Mouse (Mus musculus) adrenal gland, postnatal 14 days (tissue): ENCODE measurements around the gene Apeh. TPM values are rescaled to one million over a fixed set of nuclear protein-coding genes. Genes with fewer than 3 reads are reported as not detected.

Experiments used
- DNase-seq: peaks from one replicate; pipeline ENCODE4 v3.0.0; 2021; ENCODE audit warnings: mixed read lengths
- microRNA-seq, 2 experiments: library from miRNA; unstranded; fragments of <30 nt; microRNA quantifications; one replicate each; pipeline ENCODE4 v1.2.0; 2021
- total RNA-seq: library from RNA; stranded (reverse); gene quantifications from 2 replicates; pipeline ENCODE4 v1.2.3, GENCODE M21; 2021

The Apeh gene
- total RNA-seq, 1 experiment from 2014 or later, result 76.2 TPM

DNA sequence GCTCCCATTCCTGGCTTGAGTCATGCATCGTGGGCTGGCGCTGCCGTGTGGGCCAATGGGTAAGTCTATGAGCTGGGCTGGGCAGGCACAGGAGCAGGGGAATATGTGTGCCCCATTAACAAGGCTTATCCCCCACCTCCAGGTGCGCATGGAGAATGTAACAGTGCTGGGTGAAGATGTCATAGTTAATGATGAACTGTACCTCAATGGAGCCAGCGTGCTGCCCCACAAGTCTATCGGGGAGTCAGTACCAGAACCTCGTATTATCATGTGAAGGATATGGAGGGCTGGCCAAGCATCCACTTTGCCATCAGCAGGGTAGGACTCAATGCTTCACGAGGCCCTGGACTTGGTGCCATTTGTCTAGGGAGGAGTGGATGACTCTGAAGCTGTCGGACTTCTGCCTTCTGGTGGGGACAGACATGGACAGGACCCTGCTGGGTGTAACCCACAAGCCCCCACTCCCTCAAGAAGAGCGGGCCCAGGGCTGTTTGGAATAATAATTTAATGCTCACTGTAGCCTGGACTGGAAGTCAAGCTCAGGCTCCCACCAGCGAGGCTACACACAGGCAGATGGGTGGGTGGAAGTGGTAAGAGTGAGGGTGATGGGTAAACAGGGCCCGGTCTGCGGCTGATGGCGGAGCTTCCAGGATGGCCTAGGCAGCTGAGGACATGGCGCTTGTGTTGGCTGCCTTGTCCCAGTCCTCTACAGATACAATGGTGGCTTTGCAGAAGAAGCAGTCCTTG lies 43.0 kb downstream of the Apeh start:
- DNase-seq, result peak; percentile 5

DNA sequence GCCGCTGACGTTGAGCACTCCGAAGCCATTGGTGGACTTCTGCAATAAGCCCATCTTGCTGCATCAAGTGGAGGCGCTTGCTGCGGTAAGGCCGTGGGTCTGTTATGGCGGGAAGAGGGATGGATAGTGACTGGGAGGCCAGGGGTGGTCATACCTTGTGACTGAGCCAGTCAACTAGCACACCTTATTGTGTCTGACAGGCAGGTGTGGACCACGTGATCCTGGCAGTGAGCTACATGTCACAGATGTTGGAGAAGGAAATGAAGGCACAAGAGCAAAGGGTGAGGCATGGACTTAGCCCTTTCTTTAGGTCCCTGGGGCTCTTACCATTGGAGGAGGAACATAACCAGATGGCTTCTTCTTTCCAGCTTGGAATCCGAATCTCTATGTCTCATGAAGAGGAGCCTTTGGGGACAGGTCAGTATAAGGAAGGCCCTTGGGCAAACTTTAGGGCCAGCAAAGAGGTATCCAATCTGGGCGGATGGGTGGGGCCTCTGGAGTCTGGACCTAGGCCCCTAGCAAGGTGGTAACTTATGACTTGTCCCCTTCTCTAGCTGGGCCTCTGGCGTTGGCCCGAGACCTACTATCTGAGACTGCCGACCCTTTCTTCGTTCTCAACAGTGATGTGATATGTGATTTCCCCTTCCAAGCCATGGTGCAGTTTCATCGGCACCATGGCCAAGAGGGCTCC lies 44.7 kb downstream of the Apeh start:
- peak; percentile 3 for DNase-seq

DNA sequence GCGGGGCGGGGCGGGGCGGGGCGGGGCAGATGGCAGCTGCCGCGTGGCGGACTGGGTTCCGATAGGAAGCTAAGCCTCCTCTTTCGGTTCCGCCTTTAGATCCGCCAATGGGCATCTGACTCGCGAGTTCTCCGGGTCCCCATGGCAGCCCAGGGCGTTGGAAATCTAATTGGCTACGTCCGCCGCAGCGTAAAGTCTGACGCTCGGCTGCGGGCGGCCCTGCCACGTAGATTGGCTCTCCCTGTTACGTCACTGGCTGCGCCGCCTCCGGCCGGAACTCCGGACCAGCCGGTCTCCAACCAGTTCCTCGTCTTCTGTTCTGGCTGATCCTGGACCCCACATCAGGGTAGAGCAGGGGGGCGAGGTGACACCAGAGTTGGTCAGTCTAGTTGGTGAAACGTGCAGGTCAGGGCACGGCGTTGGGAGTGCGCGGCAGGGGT lies 45.4 kb downstream of the Apeh start, which contains the start of gene Gmppb:
Gene Gmppb, plus strand, starts transcription at position 227 of the 440 bp plus-strand sequence.
- DNase-seq, result peak; percentile 98

DNA sequence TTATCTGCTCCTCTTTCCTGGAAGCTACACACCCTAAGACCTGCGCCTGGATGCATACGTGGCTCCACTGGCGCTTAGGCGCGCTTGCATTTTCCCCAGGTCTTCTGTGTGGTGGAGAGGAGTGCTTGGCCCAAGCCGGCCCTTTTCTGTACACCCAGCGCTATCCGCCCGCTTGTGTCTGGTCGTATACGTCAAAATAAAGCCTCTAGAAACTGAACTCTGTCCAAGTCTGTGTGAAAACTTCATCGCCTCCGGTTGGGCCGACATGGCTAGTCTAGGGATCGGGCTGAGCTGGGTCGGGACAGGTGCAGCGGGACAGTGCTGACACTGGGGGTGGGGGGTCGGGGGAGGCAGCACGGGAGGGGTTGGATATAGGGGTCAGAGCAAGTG lies 45.8 kb downstream of the Apeh start:
- DNase-seq, result no peak

DNA sequence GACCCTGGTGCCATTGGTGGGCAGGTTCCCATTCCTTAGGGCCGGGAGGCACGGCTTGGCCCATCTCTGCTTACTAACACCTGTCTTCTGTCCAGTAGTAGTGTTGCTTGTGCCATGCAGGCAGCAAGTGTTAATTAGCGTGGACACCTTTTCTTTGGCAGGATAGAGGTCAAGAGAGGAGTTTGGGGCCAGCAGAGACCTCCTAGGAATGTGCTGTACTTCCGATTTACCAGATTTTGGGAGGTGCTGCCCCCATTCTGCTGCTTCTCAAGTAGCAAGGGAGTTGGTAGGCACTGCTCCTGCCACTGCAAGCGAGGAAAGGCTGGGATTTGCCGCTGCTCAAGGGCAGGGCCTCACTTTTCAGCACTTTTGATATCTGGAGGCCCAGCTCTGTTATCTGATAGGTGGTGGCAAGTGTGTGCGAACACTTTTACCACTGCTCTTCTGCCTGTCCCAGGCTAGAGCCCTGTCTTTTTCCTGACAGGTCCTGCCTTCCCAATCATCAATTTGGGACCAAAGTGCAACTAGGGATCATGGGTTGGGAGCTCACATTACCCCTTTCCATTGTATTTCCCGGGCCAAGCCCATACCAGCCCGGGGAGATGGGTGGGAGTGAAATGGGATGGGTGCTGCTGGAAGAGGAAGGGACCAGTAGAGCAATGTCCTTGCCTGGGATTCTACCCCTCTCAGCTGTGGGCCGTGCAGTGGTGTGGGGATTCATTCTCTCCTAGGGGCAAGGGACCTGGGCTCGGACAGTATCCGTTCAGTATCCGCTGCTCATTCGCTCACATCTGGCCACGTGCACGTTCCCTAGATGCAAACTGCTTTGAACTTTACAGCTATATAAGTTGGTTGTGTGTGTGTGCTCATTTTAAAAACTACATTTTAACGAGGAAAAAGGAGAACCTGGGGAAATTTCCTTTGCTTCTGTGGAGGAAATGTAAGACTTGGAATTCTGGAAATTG lies 46.5 kb downstream of the Apeh start:
- DNase-seq, result no peak

DNA sequence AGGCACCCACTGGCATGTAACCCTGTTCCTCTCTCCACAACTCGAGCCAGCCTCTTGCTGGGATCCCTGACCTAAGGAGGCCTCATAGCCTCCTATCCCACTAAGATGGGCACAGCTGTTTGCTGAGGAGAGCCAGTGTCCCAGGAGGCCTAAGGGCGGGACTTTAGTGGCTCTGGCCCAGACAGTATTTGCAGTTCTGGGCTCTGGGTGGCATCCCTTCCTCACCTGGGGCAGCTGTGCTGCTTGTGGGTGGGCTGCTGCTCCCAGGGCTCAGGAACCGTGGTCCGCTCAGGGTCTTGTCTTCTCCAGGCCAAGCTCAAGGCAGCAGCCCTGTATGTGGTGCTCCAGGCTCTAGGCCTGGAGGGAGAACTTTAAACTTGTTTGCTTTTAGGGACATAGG lies 47.8 kb downstream of the Apeh start:
- no peak for DNase-seq

DNA sequence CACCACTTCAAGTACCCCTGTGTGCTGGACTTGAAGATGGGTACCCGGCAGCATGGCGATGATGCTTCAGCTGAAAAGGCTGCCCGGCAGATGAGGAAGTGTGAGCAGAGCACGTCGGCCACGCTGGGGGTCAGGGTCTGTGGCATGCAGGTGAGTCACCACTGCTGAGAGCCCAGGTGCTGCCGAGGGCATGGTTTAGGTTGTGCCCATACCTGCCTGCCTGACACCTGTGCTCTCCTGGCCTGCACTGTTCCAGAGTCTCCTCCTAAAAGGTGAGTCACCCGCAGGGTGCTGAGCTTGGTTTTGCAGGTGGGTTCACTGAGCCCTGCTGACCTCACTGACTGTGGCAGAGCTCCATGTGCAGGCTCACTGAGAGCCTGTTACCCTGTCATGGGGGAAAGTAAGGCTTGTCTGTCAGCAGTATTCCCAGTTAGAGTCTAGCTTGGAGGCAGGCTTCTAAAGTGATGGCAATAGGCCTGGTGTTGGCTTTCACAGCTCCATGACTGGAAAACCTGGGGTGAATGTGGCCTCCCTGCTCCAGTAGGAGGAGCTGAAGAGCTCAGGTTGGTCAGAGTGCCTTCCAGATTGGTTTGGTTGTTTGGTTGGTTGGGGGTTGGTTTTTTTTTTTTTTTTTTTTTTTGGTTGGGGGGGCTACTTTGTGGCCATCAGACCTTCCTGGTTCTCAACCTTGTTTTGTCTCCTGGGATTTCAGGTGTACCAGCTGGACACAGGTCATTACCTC lies 49.5 kb downstream of the Apeh start:
- no peak for DNase-seq

Small RNA genes within 50 kb of the gene (microRNA-seq; reads per million reads assigned to microRNA genes)
- 0 reads per million in 2 experiments for gene Gm47303
- gene Mir7088, result 0 reads per million in 2 experiments

Other genes with a start within 250 kb of the Apeh start
- gene Rbm6, start 221.4 kb downstream of the Apeh start, total RNA-seq, result 49.8 and 61.4 TPM in 2 replicates
- 12.3 and 14.0 TPM in 2 replicates for gene Mon1a, start 206.5 kb downstream of the Apeh start, total RNA-seq
- gene Mst1r, start 187.7 kb downstream of the Apeh start, total RNA-seq, result 5.0 and 8.7 TPM in 2 replicates
- gene Actl11, start 166.1 kb downstream of the Apeh start, total RNA-seq, result not detected in 2 replicates
- 1.3 and 2.3 TPM in 2 replicates for gene Camkv, start 158.9 kb downstream of the Apeh start, total RNA-seq
- gene Traip, start 144.5 kb downstream of the Apeh start, total RNA-seq, result 3.7 and 5.7 TPM in 2 replicates
- 15.2 and 20.9 TPM in 2 replicates for gene Uba7, start 119.1 kb downstream of the Apeh start, total RNA-seq
- 0.52 and 0.90 TPM in 2 replicates for gene Gm20661, start 111.5 kb downstream of the Apeh start, total RNA-seq
- 12.5 and 15.3 TPM in 2 replicates for gene Inka1, start 108.7 kb downstream of the Apeh start, total RNA-seq
- 1.1 and 3.2 TPM in 2 replicates for gene Cdhr4, start 102.1 kb downstream of the Apeh start, total RNA-seq
- gene Gm20662, start 98.3 kb downstream of the Apeh start, total RNA-seq, result 0.19 TPM in 1 of 2 replicates, not detected in the other
- 92.7 and 106 TPM in 2 replicates for gene Ip6k1, start 92.1 kb downstream of the Apeh start, total RNA-seq
- 20.2 and 20.9 TPM in 2 replicates for gene Gmppb, start 45.4 kb downstream of the Apeh start, total RNA-seq
- 4.1 and 4.4 TPM in 2 replicates for gene Amigo3, start 41.4 kb downstream of the Apeh start, total RNA-seq
- 1.4 and 20.2 TPM in 2 replicates for gene Mst1, start 14.2 kb downstream of the Apeh start, total RNA-seq
- 54.2 and 66.6 TPM in 2 replicates for gene Rnf123, start 11.3 kb downstream of the Apeh start, total RNA-seq
- 2.9 TPM in 2 replicates for gene Bsn, start 95.8 kb upstream of the Apeh start, total RNA-seq
- gene Dag1, start 169.4 kb upstream of the Apeh start, total RNA-seq, result 156 and 176 TPM in 2 replicates
- gene Nicn1, start 195.8 kb upstream of the Apeh start, total RNA-seq, result 16.9 and 21.2 TPM in 2 replicates
- 6.8 and 13.2 TPM in 2 replicates for gene Amt, start 202.2 kb upstream of the Apeh start, total RNA-seq
- 359 and 362 TPM in 2 replicates for gene Rhoa, start 211.5 kb upstream of the Apeh start, total RNA-seq
- 30.4 and 34.1 TPM in 2 replicates for gene Tcta, start 211.6 kb upstream of the Apeh start, total RNA-seq
- 551 and 754 TPM in 2 replicates for gene Gpx1, start 244.3 kb upstream of the Apeh start, total RNA-seq